In genomic region chr15:78194320-78194719, GRCm38 (mm10) we compare ENCODE assay signal across 26 mouse cellular contexts. TPM values are rescaled to one million over a fixed set of nuclear protein-coding genes. Genes with fewer than 3 reads are reported as not detected.
A peak's percentile ranks its signal among the peaks of the same experiment; 100 is the strongest.
DNase-seq lines count a peak whose midpoint lies in the region; TF ChIP-seq lines count a peak whose summit lies in the region.
"Had no signal": no experiment of that assay in that cellular context is flagged by ENCODE, and none has a peak within 500 bp of the region (broad histone marks: within the 10 kb centered on the region; RNA-seq: fewer than 3 reads in every experiment).

No protein-coding gene starts in this region.

- DNase-seq in cerebellum, adult 11-12 months = peak; percentile 22
- no peak for DNase-seq in cerebellum, adult 18-20 months
- peak; percentile 24 for DNase-seq in gastrocnemius, adult 2 months
- DNase-seq in gastrocnemius, adult 8-10 months (ENCODE audit: low spot score in 2 of 2) = no peak
- DNase-seq in left cerebral cortex, postnatal 4 days = peak; percentile 38
- no peak for DNase-seq in left cerebral cortex, adult 18-20 months (ENCODE audit: low spot score in 2 of 2)
- peak; percentile 12 for DNase-seq in 416B (ENCODE audit: low read depth)
- no peak for DNase-seq in forebrain, embryonic 10.5 days (ENCODE audit: extremely low spot score, low spot score)
- DNase-seq: adrenal gland, adult 2 months; adrenal gland, postnatal 10 days; adrenal gland, postnatal 25 days; cerebellum, adult 11 months; cerebellum, adult 8-10 months; cerebellum, postnatal 36 days; embryo, embryonic 11 days; forebrain, postnatal 0 days had no signal

- H3K4me1 ChIP-seq in forebrain, embryonic 10.5 days = no peaks in the 10 kb centered on the region
- H3K4me1 ChIP-seq: embryonic facial prominence, embryonic 13.5 days; embryonic facial prominence, embryonic 15.5 days; forebrain, embryonic 13.5 days; forebrain, embryonic 15.5 days had no signal

- no peaks in the 10 kb centered on the region for H3K36me3 ChIP-seq in forebrain, embryonic 10.5 days (replicated peaks)
- H3K36me3 ChIP-seq: embryonic facial prominence, embryonic 13.5 days; embryonic facial prominence, embryonic 15.5 days; forebrain, embryonic 15.5 days had no signal

- WGBS in forebrain, embryonic 10.5 days = 89% methylated on average over 3 of the region's 3 CpGs

- H3K4me3 ChIP-seq in gastrocnemius, adult 2 months = peak overlapping the region; percentile 44
- H3K4me3 ChIP-seq in forebrain, embryonic 10.5 days = no peak overlapping the region
- H3K4me3 ChIP-seq: embryonic facial prominence, embryonic 13.5 days; embryonic facial prominence, embryonic 15.5 days; erythroblast, embryonic 14.5 days; forebrain, embryonic 13.5 days; forebrain, embryonic 15.5 days had no signal

- no peak for TF ChIP-seq CTCF in gastrocnemius, adult 2 months (IDR thresholded peaks at IDR 0.05)

- H3K27ac ChIP-seq in gastrocnemius, adult 2 months = peak overlapping the region; percentile 87
- no peak overlapping the region for H3K27ac ChIP-seq in forebrain, embryonic 10.5 days
- H3K27ac ChIP-seq: embryonic facial prominence, embryonic 13.5 days; embryonic facial prominence, embryonic 15.5 days; forebrain, embryonic 13.5 days; forebrain, embryonic 15.5 days had no signal

- H3K9me3 ChIP-seq in forebrain, embryonic 10.5 days = no peaks in the 10 kb centered on the region
- H3K9me3 ChIP-seq: embryonic facial prominence, embryonic 13.5 days; embryonic facial prominence, embryonic 15.5 days; forebrain, embryonic 13.5 days; forebrain, embryonic 15.5 days had no signal

- no peaks in the 10 kb centered on the region for H3K27me3 ChIP-seq in forebrain, embryonic 10.5 days (ENCODE audit: poor library complexity, severe bottlenecking)
- H3K27me3 ChIP-seq: embryonic facial prominence, embryonic 15.5 days; forebrain, embryonic 13.5 days; forebrain, embryonic 15.5 days had no signal

- intact Hi-C loops in gastrocnemius, adult 2 months (cut with DNase I) = no loop called here
- intact Hi-C loops in left cerebral cortex, postnatal 4 days (cut with DNase I) = no loop called here

RNA-seq across cellular contexts. Expression of gene Pvalb, which starts 11.9 kb away (rescaled TPM):
- total RNA-seq in gastrocnemius, adult 2 months (2021) = over 10,000 TPM in 1 of 2 experiments, 1,000 to 10,000 TPM in 1; 9,151 to 16,547 TPM
- over 10,000 TPM; 12,380 to 17,080 (median 15,669) TPM for total RNA-seq in gastrocnemius, adult 8-10 months (2022)
- under 1 TPM; 0.40 to 0.89 TPM for total RNA-seq in left cerebral cortex, postnatal 4 days (2021)
- total RNA-seq in left cerebral cortex, adult 18-20 months (2021) = 100 to 1,000 TPM in 1 of 2 experiments, 10 to 100 TPM in 1; 91.2 to 126 TPM
- not detected in 2 replicates for polyA plus RNA-seq in forebrain, embryonic 10.5 days (2016; fragmentation: Nextera tagmentation; extraction: Ambion mirVana)
- total RNA-seq: adrenal gland, adult 2 months; adrenal gland, postnatal 25 days; common myeloid progenitor, adult 5-6 weeks; ES-E14; MEL had no signal
- polyA plus RNA-seq: adrenal gland, adult 2 months; embryonic facial prominence, embryonic 11.5 days; embryonic facial prominence, embryonic 13.5 days; embryonic facial prominence, embryonic 15.5 days; erythroblast, embryonic 14.5 days; forebrain, embryonic 11.5 days; forebrain, embryonic 13.5 days; forebrain, embryonic 15.5 days had no signal

RNA-seq across cellular contexts. Expression of gene Ift27, which starts 20.4 kb away (rescaled TPM):
- 10 to 100 TPM; 11.7 to 16.0 TPM for total RNA-seq in gastrocnemius, adult 2 months (2021)
- 10 to 100 TPM in 3 of 4 experiments, 1 to 10 TPM in 1; 9.0 to 16.1 (median 12.5) TPM for total RNA-seq in gastrocnemius, adult 8-10 months (2022)
- total RNA-seq in left cerebral cortex, postnatal 4 days (2021) = 10 to 100 TPM; 39.9 to 41.0 TPM
- total RNA-seq in left cerebral cortex, adult 18-20 months (2021) = 10 to 100 TPM; 28.6 to 30.7 TPM
- 158 and 162 TPM in 2 replicates for polyA plus RNA-seq in forebrain, embryonic 10.5 days (2016; fragmentation: Nextera tagmentation; extraction: Ambion mirVana)

RNA-seq across cellular contexts. Expression of gene Ncf4, which starts 50.3 kb away (rescaled TPM):
- total RNA-seq in gastrocnemius, adult 2 months (2021) = 1 to 10 TPM in 1 of 2 experiments, not detected in 1; 1.2 TPM
- under 1 TPM in 3 of 4 experiments, not detected in 1; 0.24 to 0.94 (median 0.74) TPM for total RNA-seq in gastrocnemius, adult 8-10 months (2022)
- total RNA-seq in left cerebral cortex, postnatal 4 days (2021) = 1 to 10 TPM in 1 of 2 experiments, under 1 TPM in 1; 0.81 to 1.5 TPM
- 1 to 10 TPM in 1 of 2 experiments, under 1 TPM in 1; 0.95 to 1.5 TPM for total RNA-seq in left cerebral cortex, adult 18-20 months (2021)
- polyA plus RNA-seq in forebrain, embryonic 10.5 days (2016; fragmentation: Nextera tagmentation; extraction: Ambion mirVana) = 4.1 and 6.0 TPM in 2 replicates

Comparison
In these comparisons a context has a peak if more than half of its experiments do, and no peak if none do; other contexts are left out.
1. DNase-seq: peak in cerebellum, adult 11-12 months (single experiment), gastrocnemius, adult 2 months (single experiment), left cerebral cortex, postnatal 4 days (single experiment) and 416B (single experiment); none in cerebellum, adult 18-20 months (0 of 2), gastrocnemius, adult 8-10 months (0 of 2), left cerebral cortex, adult 18-20 months (0 of 2) and forebrain, embryonic 10.5 days (single experiment).
2. RNA of gene Pvalb, which starts 11.9 kb away (total RNA-seq): 9,151 to 16,547 TPM in gastrocnemius, adult 2 months and 12,380 to 17,080 TPM in gastrocnemius, adult 8-10 months; 91.2 to 126 TPM in left cerebral cortex, adult 18-20 months and 0.40 to 0.89 TPM in left cerebral cortex, postnatal 4 days; every median in the first group is over 10 times any median in the second.